Mouse (Mus musculus): Measurements from ENCODE around the gene Trmt112.
"Not testable (repeated sequence)": the region's sequence is repeated elsewhere in the genome, so short reads cannot be mapped to it uniquely, and the experiment has no call there.

The Trmt112 gene

DNA sequence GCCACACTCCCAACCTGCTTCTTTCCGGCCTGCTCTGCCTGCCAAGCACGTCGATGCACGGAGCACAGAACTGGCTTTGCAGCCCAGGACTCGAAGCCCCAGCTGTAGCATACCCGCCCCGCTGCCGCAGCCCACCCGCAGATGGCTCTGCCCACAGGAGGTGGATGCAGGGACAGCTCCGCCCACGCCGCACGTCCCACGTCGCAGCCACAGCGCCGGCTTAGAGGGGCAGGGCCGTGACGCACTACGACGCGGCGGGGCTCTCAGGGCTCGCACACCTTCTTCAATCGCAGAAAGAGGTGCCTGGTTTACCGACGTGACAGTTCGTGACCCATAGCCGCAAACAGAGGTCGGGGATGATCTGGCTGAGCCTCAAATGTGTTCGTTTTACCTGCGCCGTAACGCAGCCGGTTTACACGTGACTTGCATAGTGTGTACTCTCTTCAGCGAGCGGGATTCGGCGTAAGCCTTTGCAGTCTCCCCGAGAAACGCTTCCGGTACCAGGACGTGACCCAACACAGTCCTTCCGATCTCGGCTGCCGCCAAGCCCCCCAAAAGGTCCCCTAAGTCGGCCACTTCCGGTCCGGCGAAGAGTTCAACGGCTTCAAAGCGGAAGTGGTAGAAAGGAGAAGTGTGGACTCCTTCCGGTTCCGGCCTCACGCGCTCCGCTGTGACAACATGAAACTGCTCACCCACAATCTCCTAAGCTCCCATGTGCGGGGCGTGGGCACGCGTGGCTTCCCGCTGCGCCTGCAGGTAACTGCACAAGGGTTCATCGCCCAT is at the start of gene Trmt112, which contains the start of gene Prdx5:
TSS of gene Trmt112 (plus strand) at position 192 of the 783 bp plus-strand sequence.
TSS of gene Prdx5 (minus strand) at position 600 of the 783 bp plus-strand sequence.
- DNase-seq: peak; percentile 90 to 92

DNA sequence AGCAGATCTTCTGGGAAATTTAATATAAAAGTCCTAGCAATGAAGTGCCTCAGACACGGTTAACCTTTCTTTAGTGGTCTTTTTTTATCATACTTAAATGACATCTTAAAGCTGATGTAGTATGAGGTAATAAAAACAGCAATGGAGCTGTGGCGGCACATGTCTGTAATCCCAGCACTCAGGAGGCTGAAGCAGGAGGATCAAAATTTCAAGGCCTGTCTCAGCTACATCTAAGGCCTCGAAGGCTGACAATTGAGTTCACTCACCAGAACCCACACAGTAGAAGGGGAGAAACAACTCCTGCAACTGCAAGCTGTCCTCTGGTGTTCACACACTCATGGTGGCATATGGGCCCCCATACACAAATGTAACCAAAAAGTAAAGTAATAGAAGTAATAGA is 49.5 kb upstream of the Trmt112 start:
- DNase-seq: no peak

DNA sequence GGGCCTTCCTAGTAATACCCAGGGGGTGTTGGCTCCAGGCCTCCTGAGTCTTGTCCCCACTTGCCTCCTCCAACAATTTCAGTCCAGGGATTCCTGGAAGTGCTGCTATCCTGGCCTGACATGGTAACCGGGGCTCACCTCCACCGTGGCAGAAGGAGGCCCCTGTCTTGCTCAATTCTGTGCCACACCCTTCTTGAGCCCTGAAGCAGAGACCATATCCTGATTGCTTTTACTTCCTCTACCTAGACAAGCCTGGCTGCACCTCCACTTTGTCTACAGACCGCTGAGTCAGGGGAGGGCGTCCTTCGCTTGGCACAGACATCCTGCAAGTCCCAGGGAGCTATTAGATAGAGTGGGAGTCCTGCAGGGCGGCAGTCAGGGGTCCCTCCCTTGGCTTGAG is 48.8 kb upstream of the Trmt112 start:
- no peak for DNase-seq

DNA sequence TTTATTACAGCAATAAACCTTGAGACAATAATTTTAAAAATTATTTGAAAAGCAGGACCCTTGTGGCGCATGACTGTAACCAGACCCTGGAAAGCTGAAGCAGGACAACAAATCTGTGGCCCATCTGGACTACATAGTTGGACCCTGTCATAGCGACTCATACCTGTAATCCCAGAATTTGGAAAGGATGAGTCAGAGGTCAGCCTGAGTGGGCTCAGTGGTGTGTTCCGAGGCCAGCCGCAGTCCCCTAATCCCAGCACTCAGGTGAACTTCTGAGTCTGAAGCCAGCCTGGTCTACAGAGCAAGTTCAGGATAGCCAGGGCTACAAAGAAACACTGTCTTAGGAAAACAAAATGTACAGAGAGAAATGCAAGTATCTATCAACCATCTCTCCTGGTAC is 48.0 kb upstream of the Trmt112 start:
- no peak for DNase-seq

DNA sequence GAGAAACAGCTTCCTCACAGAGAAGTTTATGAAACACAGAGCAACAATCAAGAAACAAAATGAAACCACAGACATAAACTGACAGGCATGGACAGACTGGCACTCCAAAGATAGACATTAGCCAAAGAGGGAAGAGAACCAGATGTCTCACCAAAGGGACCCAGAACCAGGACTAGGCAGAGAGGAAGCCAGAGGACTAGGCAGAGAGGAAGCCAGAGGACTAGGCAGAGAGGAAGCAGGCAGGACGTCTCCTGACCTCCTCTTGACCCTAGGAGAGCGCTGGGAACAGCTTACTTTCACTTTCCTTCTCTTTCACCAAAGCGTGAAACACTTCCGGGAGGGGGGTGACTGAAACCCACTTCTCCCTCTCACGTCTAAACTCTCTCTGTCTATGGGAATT is 40.1 kb upstream of the Trmt112 start:
- peak; percentile 42 to 63 for DNase-seq

DNA sequence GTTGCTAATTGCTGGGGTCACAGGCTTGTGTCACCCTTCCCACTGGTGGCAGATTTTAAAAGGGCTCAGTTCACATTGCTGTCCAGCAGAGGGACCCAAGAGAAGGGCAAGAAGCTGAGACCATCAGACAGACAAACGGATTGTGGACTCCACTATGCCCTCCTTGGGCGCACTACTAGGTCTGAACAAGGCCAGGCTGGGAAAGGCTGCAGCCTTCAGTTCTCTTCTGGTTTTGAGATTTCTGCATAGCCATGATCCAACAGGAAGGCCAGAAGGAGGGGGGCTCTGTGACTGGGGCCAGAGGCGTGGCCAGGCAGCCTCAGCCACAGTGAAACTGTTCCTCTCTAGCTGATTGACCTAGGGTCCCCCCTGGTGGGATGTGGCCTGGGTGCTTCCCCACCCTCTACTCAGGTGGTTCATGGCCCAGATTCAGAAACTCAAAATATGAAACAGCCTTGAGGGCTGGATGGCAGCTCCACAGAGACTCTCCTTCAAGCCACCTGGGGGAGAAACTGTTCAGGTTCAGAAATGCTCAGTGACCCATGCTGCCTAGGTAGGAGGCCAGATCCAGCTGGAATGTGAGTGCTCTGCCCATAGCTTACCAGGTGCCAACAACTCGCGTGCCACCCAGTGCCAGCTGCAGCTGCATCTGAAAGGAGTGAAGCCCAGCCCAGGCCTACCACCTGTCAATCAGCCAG is 37.8 kb upstream of the Trmt112 start:
- DNase-seq: peak; percentile 62 to 70

DNA sequence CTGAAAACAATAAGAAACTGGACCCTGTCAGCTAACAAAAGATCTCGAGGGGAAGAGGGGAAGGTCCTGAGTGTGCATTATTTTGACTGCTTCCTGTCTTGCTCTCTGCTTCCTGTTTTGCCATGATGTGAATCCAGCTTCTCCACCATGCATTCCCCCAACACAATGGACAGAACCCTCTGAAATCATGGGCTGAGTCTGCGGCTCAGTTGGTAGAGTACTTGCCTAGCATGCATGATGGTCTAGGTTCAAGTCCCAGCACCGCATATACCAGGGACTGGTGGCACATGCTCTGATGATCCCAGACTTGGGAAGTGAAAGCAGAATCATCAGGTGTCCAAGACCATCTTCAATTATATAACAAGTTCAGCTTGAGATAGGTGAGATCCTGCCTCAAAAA is 36.8 kb upstream of the Trmt112 start:
- DNase-seq: no peak

DNA sequence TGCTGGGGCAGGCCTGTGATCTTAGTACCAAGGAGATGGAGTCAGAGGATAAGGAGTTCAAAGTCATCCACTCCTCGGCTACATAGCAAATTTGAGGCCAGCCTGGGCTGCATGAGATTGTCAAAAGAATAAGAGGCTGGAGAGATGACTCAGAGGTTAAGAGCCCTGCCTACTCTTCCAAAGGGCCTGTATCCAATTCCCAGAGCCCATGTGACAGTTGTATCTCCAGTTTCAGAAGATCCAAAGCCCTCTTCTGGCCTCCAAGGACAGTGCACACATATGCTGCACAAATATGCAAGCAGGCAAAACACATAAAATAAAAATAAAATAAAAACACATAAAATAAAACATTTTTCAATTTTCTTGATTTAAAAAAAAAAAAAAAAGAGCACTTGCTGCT is 35.2 kb upstream of the Trmt112 start:
- no peak for DNase-seq

DNA sequence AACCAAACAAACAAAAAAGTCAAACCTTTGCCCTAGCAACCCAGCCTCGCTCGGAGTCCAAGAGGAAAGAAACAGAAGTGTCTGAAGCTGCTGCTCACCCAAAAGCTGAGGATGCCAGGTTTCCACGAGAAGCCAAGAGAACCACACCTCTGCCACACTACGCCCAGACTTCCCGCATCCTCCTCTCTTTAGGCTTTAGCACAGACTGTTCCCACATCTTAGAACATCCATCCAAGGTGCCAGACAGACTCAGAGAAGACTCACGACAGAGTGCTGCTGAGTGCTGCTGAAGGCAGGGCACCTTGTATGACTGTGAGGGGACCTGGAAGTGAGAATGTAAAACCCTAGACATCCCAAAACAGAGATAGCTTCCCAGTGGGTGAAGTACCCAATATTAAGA is 33.7 kb upstream of the Trmt112 start:
- no peak for DNase-seq

DNA sequence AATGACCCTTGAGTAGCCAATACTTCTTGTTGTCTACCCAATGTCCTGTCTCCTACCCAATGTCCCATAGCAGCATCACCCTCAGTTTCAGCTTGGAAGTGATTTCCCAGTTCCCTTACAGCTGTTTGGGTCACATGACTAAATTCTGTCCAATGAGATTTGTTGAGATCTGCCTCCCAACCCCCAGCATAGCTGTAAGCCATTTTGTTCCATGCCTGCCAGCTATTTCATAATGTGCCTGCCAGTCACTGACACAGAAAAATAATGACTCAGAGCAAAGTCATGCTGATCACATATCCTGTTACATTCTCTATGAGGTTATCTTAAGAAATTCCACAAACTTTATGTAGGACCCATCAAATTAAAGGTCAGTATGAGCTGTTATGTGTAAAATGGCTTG is 32.7 kb upstream of the Trmt112 start:
- no peak for DNase-seq

DNA sequence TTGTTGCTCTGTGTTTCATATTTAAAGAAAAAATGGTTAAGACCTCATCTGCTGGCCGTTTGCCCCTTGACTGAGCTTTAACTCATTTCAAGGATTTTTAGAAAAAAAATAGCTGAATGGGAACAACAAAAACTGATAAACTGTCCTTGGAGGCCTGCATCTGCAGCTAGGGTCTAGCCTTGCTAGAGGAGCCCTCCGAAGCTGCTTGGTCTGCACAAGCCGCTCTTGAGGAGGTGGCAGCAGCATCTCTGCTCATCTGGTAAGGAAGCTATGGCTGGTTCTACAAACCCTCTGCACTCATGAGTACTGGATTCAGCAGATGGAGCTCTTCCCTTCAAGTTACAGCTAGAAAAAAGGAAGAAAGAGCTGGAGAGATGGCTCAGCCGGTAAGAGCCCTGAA is 31.5 kb upstream of the Trmt112 start:
- no peak for DNase-seq

DNA sequence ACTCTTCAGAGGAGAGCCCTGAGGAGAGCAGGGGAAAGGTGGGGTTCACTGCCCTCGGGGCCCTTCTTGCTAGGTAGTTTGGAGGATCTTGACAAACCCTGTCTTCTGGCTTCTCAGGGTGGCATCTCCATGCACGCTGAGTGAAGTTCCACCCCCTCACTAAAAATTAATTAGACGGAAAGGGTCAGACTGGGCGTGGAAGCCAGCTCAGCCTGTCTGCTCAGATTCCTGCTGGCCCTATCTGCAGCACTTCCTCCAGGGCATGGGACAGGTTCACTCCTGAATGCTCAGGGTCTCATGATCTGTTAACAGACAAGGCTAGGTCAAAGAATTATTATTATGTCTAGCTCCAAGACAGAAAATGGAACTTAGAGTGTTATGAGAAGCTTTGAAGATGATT is 17.0 kb upstream of the Trmt112 start:
- DNase-seq: no peak

DNA sequence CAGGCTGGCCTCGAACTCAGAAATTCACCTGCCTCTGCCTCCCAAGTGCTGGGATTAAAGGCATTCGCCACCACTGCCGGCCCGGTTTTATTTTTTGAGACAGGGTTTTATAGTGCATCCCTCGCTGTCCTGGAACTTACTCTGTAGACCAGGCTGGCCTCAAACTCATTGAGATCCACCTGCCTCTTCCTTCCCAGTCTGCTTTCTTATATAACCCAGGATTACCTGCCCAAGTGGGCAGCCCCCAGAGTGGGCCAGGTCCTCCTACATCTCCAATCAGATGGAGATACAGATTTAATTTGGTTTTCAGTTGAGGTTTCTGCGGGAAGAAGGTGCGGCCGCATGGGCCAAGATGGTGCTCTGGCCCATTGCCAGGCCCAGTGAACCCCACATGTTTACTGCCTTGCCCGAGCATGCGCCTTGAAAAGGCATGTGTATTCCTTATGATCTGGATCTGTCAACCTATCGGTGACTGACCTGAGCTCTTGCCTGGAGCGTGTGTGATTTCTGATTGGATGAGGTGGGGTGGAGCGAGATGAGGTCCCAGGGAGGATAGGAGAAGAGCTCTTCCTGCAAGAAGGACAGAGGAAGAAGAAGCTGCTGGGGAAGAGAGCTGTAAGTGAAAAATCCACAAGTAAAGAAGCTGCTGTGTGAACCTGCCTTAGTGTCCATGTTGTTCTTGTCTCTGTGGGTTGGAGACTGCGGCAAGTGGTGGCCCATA is 15.6 kb upstream of the Trmt112 start:
- DNase-seq: no peak

DNA sequence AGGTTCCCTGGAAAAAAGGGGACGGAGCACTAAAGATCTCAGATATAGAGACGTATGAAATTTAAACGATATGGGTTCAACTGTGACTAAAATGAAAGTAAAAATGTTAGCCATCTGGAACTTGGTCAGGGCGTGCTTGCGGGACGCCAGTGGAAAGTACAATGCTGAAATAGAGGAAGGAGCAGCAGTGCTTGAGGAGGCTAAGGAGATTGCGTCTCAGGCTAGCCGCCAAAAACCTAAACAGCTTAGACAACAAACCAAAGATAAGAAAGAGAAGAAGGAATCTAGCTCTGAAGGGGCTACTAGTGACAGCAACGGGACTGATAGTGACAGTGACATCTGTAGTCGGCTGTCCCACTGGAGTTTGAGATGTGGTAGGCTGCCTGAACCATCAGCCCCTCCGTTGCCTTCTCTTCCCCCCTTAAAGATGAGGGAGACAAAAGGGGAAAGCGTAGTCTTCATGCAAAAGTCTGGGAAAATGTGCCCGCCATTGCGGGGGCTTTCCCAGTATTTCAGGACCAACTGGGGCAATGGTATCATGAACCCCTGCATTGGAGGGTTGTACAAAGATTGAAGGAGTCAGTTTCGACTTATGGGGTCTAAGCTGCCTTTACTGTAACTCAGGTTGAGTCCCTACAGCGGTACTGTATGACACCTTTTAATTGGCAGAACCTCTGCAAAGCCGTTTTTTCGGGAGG is 13.7 kb upstream of the Trmt112 start:
- DNase-seq: not testable (repeated sequence)

DNA sequence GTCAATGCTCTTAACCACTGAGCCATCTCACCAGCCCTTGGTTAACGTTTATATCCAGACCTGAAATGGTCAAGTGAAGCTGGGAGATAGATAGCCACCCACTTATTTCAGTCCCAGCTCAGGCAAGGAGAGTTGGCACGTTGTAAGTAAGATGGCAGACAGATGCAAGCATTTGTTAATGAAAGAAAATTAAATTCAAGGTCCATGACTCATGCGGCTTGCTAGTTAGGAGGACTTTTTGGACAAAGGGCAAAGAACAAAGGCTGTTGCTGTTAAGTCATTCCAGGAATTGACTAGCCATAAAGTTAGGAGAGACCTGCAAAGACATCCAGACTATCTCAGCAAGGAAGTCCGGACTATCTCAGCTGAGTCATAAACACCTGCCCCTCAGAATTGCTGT is 9.9 kb upstream of the Trmt112 start:
- DNase-seq: no peak

DNA sequence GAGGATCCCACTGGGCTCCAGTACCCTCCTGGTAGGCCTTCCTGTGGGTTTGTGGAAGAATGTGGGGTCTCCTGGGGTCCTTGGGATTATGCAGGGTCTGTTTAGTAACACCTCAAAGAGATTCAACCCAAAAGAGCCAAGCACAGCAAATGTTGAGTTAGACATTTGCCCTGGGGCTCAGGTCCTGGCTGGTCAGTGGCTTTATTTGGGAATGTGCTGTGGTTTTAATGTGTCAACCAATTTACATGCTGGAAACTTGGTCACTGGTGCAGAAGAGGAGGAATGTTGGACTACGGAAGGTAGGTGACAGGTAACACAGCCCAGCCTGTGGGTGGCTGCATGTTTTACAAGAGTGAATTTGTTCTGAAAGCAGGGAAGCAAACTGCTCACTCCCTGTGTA is 6.5 kb upstream of the Trmt112 start:
- no peak for DNase-seq

DNA sequence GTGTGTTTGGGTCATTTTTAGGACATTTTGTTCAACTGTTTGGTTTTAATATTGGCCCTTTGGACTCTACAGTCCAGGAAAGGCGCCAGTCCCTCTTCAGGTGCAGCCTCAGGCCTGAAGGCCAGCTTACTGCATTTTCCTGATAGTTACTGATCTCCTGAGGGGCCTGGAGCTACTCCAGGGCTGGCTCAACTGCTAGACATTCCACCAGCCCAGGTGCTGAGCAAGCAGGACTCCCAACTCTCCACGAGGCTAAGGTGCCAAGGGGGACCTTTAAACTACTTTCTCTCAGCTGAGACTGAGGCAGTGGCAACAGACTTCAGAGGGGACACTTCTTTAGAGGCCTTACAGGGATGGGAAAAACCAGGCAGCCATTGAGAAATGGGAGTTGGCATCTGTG is 4.7 kb upstream of the Trmt112 start:
- no peak for DNase-seq

DNA sequence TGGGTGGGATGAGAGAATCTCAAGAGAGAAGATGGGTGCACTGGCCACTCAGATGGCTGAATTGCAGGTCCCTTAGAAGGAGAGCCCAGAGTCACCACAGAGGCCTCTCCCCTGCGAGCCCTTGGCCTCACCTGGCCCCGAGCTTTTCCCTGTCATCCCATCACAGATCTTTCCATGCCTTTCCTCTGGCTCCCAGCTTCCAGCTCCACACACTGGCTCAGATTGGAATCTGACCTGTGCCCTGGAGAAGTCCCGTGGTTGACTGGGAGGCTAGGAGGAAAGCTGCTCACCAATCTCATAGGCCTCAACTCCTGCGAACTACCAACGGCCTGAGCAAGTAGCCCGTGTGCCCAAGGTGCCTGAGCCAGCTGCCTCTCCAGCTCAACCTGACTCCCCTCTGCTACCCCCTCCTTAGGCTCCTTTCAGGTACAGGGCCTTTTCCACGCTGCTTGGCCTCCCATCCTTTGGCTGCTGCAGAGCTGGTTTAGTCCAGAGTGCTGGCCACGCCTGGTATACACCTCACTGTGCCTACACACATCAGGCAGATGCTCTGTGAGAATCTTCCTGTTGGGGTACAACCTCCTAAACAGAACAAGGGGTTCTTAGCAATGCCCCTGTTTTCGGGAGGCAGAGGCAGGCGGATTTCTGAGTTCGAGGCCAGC is 3.9 kb upstream of the Trmt112 start:
- no peak for DNase-seq

DNA sequence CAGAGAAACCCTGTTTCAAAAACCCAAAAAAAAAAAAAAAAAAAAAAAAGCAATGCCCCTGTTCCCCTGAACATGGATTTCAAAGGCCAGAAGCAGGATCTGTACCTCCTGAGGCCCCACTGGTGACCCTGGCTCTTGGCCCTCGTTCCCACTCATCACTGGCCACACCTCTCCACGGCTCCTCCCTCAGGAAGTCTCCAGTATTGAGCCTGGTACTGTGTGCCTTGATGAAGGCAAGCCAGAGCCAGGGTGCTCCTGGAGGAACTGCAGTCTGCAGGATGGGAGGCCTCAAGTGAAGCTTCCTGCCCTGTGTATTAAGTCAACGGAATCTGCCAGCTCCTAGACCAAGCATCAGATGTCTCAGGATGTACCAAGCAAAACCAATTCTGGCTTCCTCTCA is 3.3 kb upstream of the Trmt112 start:
- no peak for DNase-seq

DNA sequence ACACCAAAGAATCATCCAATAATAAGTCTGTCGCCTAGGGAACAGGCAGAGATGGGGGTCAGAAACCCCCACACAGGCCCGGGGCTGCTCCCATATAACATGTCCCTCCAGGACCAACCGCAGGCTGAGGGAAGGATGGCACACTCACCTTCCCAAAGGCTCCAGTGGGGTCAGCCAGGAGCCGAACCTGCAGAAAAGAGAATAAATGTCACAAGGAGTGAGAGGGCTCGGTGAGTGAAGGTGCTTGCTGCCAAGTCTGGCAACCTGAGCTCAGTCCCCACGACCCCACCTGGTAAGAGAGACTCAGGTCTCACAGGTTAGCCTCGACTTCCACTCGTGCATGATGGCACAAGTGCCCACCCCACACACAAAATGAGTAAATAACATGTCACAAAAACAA is 2.4 kb upstream of the Trmt112 start:
- DNase-seq: no peak

DNA sequence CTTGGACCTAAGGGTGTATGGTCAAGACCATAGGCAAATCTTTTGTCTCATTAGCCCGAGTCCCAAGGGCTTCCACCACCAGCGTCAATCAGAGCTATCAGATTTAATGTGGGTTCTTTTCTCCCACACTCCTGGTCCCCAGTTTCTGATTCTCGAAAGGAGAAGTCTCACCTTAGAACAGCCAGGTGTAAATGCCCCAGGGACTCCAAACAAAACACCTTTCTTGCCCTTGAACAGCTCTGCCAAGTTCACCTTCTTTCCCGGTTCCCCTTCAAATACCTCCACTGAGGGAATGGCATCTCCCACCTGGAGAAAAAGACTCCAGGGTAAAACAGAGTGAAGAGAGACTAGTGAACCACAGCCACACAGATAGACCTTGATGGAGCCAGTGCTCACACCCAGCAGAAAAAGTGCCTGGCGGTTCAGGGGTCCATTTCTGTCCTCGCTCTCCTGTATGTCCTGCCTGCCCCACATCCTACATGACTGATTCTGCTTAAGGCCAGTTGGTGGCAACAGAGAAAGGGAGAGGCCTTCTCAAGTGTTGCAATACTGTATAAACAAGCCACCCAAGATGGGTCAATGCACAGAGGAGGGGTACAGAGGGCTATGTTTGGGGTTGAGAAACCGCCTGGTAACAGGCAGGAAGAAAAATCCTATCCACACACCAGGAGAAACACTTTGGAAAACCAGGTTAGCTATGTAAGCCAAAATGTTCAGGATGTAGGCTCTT is 1.5 kb upstream of the Trmt112 start:
- DNase-seq: no peak

DNA sequence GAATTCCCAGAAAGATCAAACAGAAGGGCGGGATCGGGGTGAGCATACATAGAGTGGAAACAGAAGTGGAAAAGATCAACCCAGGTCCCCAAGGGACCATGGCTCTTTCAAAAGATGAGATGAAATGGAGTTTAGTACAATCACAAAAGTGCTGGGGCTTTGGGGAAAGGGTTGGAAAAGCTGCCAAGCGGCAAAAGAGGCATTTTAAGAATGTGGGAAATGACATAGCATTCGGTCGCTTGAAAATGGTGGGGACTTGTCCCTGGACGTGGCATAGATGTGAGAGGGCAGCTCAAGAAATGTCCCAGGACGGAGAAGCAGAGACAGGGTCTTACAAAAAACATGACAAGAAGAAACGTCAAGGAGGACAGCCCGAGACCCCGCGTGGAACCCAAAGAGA is 477 bp upstream of the Trmt112 start:
- DNase-seq: no peak
